9 mouse cellular contexts compared by ENCODE assay signal in the genomic region with DNA sequence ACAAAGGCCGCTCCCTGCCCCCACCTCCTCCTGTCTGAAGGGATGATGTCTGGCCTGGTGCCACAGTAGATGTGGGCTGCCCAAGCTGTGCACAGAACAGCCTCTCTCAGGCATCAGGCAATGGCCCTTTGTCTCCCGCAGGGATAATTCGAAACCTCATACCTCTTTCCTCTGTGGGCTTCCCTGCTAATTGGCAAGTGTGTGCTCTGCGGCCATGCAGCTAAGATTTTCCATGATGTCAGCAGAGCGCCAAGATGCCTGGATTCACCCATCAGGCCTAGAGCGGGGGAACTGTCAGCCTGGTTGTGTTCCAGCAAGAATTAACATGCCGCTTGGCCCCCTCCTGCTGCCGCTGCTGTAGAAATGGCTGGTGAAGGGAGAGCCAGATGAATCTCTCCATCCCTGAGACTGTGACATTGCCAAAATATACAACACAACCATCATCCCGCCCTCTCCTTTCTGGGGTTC. TPM values are rescaled to one million over a fixed set of nuclear protein-coding genes. Genes with fewer than 3 reads are reported as not detected.
DNase-seq lines count a peak whose midpoint lies in the region; ATAC-seq lines count a peak whose summit lies in the region.
"Had no signal": no experiment of that assay in that cellular context is flagged by ENCODE, and none has a peak within 500 bp of the region (broad histone marks: within the 10 kb centered on the region; RNA-seq: fewer than 3 reads in every experiment).

No protein-coding gene starts in this region.

- peak overlapping the region; percentile 96 for H3K27ac ChIP-seq in forebrain, embryonic 15.5 days (replicated peaks)
- H3K27ac ChIP-seq in intestine, embryonic 16.5 days (ENCODE audit: low read length) = no peak overlapping the region
- peak overlapping the region; percentile 74 for H3K27ac ChIP-seq in midbrain, embryonic 12.5 days (replicated peaks)

- ATAC-seq in forebrain, embryonic 15.5 days (replicated peaks) = peak; percentile 80
- peak; percentile 23; the same call in 1 of the 2 replicates for ATAC-seq in intestine, embryonic 16.5 days
- ATAC-seq in midbrain, embryonic 12.5 days (ENCODE audit: low FRiP score, low read depth) = peak; percentile 38; the same call in 1 of the 2 replicates

- no peaks in the 10 kb centered on the region for H3K36me3 ChIP-seq in forebrain, embryonic 15.5 days
- no peaks in the 10 kb centered on the region for H3K36me3 ChIP-seq in intestine, embryonic 16.5 days (ENCODE audit: control insufficient read depth, insufficient read depth, low read length)
- no peaks in the 10 kb centered on the region for H3K36me3 ChIP-seq in midbrain, embryonic 12.5 days

- H3K9ac ChIP-seq in forebrain, embryonic 15.5 days (replicated peaks) = peak overlapping the region; percentile 50
- H3K9ac ChIP-seq in intestine, embryonic 16.5 days (ENCODE audit: low read depth, low read length) = no peak overlapping the region
- peak overlapping the region; percentile 17; the same call in 1 of the 2 replicates for H3K9ac ChIP-seq in midbrain, embryonic 12.5 days (replicated peaks)

- H3K4me2 ChIP-seq in forebrain, embryonic 15.5 days (replicated peaks) = peak overlapping the region; percentile 45
- H3K4me2 ChIP-seq in intestine, embryonic 16.5 days (ENCODE audit: low read depth, low read length) = no peak overlapping the region
- H3K4me2 ChIP-seq in midbrain, embryonic 12.5 days (replicated peaks) = 0 out of 2 replicates have a peak overlapping the region, but pooled peaks have one; percentile 10

- no peaks in the 10 kb centered on the region for H3K9me3 ChIP-seq in forebrain, embryonic 15.5 days
- no peaks in the 10 kb centered on the region for H3K9me3 ChIP-seq in intestine, embryonic 16.5 days (ENCODE audit: control insufficient read depth, low read length)
- H3K9me3 ChIP-seq in midbrain, embryonic 12.5 days = no peaks in the 10 kb centered on the region

- no peaks in the 10 kb centered on the region for H3K27me3 ChIP-seq in forebrain, embryonic 15.5 days
- no peaks in the 10 kb centered on the region; the same call in 1 of the 2 replicates for H3K27me3 ChIP-seq in intestine, embryonic 16.5 days (replicated peaks; ENCODE audit: control insufficient read depth, insufficient read depth, low read length)
- H3K27me3 ChIP-seq in midbrain, embryonic 12.5 days = peaks cover 28% of the 10 kb centered on the region

- WGBS in forebrain, embryonic 15.5 days = 4% methylated on average over 9 of the region's 9 CpGs
- 18% methylated on average over 9 of the region's 9 CpGs for WGBS in intestine, embryonic 16.5 days
- WGBS in midbrain, embryonic 12.5 days = 14% methylated on average over 9 of the region's 9 CpGs

- DNase-seq in adrenal gland, adult 2 months = peak; percentile 18
- DNase-seq in adrenal gland, postnatal 25 days = no peak
- DNase-seq in cerebellum, adult 11 months = peak; percentile 86
- no peak for DNase-seq in kidney, adult 11 months
- no peak for DNase-seq in B cell, adult 2 months

- peaks cover 45% of the 10 kb centered on the region for H3K4me1 ChIP-seq in forebrain, embryonic 15.5 days
- H3K4me1 ChIP-seq in intestine, embryonic 16.5 days (ENCODE audit: control insufficient read depth, insufficient read depth, low read length) = no peaks in the 10 kb centered on the region
- H3K4me1 ChIP-seq in midbrain, embryonic 12.5 days = peaks cover 26% of the 10 kb centered on the region

- peak overlapping the region; percentile 29 for H3K4me3 ChIP-seq in forebrain, embryonic 15.5 days
- no peak overlapping the region for H3K4me3 ChIP-seq in intestine, embryonic 16.5 days (ENCODE audit: low read length)
- no peak overlapping the region for H3K4me3 ChIP-seq in midbrain, embryonic 12.5 days
- H3K4me3 ChIP-seq: erythroblast, embryonic 14.5 days had no signal

RNA-seq across cellular contexts. Expression of gene Tnrc6c, which starts 25.7 kb away (rescaled TPM):
- total RNA-seq in adrenal gland, adult 2 months (2021) = 10 to 100 TPM; 21.1 to 24.6 TPM
- polyA plus RNA-seq in adrenal gland, adult 2 months (2012; rRNA removed) = 17.0 and 17.1 TPM in 2 replicates
- total RNA-seq in adrenal gland, postnatal 25 days (2021) = 24.1 and 29.4 TPM in 2 replicates
- polyA plus RNA-seq in forebrain, embryonic 15.5 days (2015; fragmentation: Nextera tagmentation; extraction: Ambion mirVana) = 29.2 and 31.0 TPM in 2 replicates
- polyA plus RNA-seq in intestine, embryonic 16.5 days (2015; fragmentation: Nextera tagmentation; extraction: Ambion mirVana) = 6.6 and 6.8 TPM in 2 replicates
- 24.3 and 26.4 TPM in 2 replicates for polyA plus RNA-seq in midbrain, embryonic 12.5 days (2016; fragmentation: Nextera tagmentation; extraction: Ambion mirVana)

Comparison
In these comparisons a context has a peak if more than half of its experiments do, and no peak if none do; other contexts are left out.
1. DNase-seq: peak in adrenal gland, adult 2 months (single experiment) and cerebellum, adult 11 months (single experiment); none in adrenal gland, postnatal 25 days (single experiment), kidney, adult 11 months (single experiment) and B cell, adult 2 months (0 of 2).
2. ATAC-seq: peak in every context shown above with its lines; median percentile 80 in forebrain, embryonic 15.5 days; 38 in midbrain, embryonic 12.5 days; 23 in intestine, embryonic 16.5 days.